Mouse (Mus musculus) ES-Bruce4 (cell line): ENCODE results near the gene Lmx1b.

Experiments used
- CTCF ChIP-seq: IDR thresholded peaks from one replicate; pipeline ENCODE4 v1.8.1; 2011; ENCODE audit warnings: low read depth, low read length
- POLR2A ChIP-seq: IDR thresholded peaks from one replicate; pipeline ENCODE4 v1.8.1; 2011; ENCODE audit warnings: low read length; ENCODE audit not compliant: insufficient read depth

GRCm38 (mm10) chr2:33600520-33600919 is 39.8 kb downstream of the Lmx1b start:
- TF ChIP-seq CTCF (peak; percentile 77), POLR2A (no peak)
